Mouse (Mus musculus): ENCODE measurements around the gene Arhgef7.

- TF ChIP-seq POLR2A (IDR thresholded peaks at IDR 0.05; ENCODE audit: control insufficient read depth, low read depth, low read length) (no peak), CTCF (IDR thresholded peaks at IDR 0.05; ENCODE audit: control insufficient read depth, insufficient read depth, insufficient replicate concordance, low read depth, low read length) (no peak)
Observed at GRCm38 (mm10) chr8:11785539-11786046, 58.1 kb downstream of the Arhgef7 start.
